Mouse (Mus musculus) neural tube, embryonic 13.5 days (tissue): Measurements from ENCODE around the gene Ncf2. TPM values are rescaled to one million over a fixed set of nuclear protein-coding genes. Genes with fewer than 3 reads are reported as not detected.
"Not testable (repeated sequence)": the region's sequence is repeated elsewhere in the genome, so short reads cannot be mapped to it uniquely, and the experiment has no call there.

Source experiments
- ATAC-seq: fragments of 200-750 bp; cut with Nextera tagmentation; 2 replicates; pipeline ENCODE4 v1.8.0; 2017; ENCODE audit warnings: low read depth, mild to moderate bottlenecking, moderate TSS enrichment, moderate library complexity
- H3K27ac ChIP-seq: fragments of 300-500 bp; sonication (generic); replicated peaks from 2 replicates; pipeline ENCODE4 v1.5.1; 2015; ENCODE audit warnings: moderate library complexity, mild to moderate bottlenecking, inconsistent platforms
- H3K27me3 ChIP-seq: fragments of 300-500 bp; sonication (generic); 2 replicates; pipeline ENCODE4 v1.6.1; 2015; ENCODE audit warnings: mild to moderate bottlenecking, inconsistent platforms
- H3K36me3 ChIP-seq: fragments of 300-500 bp; sonication (generic); 2 replicates; pipeline ENCODE4 v1.6.1; 2015; ENCODE audit warnings: mild to moderate bottlenecking, inconsistent platforms
- H3K4me1 ChIP-seq: fragments of 300-500 bp; sonication (generic); replicated peaks from 2 replicates; pipeline ENCODE4 v1.6.1; 2015; ENCODE audit warnings: inconsistent platforms
- H3K4me2 ChIP-seq: fragments of 300-500 bp; sonication (generic); 2 replicates; pipeline ENCODE4 v1.6.1; 2015; ENCODE audit warnings: inconsistent platforms, mild to moderate bottlenecking, moderate library complexity
- H3K4me3 ChIP-seq: fragments of 300-500 bp; sonication (generic); 2 replicates; pipeline ENCODE4 v1.5.1; 2015; ENCODE audit warnings: mild to moderate bottlenecking, inconsistent platforms
- H3K9ac ChIP-seq: fragments of 300-500 bp; sonication (generic); 2 replicates; pipeline ENCODE4 v1.6.1; 2015; ENCODE audit warnings: moderate library complexity, mild to moderate bottlenecking, inconsistent platforms
- H3K9me3 ChIP-seq: fragments of 300-500 bp; sonication (generic); 2 replicates; pipeline ENCODE4 v1.6.1; 2016; ENCODE audit warnings: inconsistent platforms
- WGBS: fragments of 180-500 bp; shearing (Covaris S2); methylation state at CpG from one replicate; pipeline ENCODE4 v1.1.7; 2015; 5-methylcytosine and 5-hydroxymethylcytosine counted together
- polyA plus RNA-seq: library from polyadenylated mRNA; unstranded; fragments of >200 nt; fragmentation: Nextera tagmentation; extraction: Ambion mirVana; gene quantifications from 2 replicates; pipeline ENCODE4 v1.2.1, GENCODE M21; 2015

Gene Ncf2
- polyA plus RNA-seq, 1 experiment from 2014 or later: 3.8 TPM

DNA sequence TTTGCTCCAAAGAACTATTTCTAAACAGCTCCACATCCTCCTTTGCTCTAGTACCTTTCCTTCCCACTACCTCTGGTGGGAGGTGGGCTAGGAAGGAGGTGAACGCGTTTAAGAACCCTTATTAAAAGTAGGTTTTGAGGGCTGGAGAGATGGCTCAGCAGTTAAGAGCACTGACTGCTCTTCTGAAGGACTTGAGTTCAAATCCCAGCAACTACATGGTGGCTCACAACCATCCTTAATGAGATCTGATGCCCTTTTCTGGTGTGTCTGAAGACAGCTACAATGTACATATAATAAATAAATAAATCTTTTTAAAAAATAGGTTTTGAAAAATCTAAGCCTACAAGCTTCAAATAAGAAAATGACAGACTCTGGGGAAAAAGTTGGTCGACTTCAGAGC is 14.5 kb upstream of the Ncf2 start:
- not testable (repeated sequence) for H3K27ac ChIP-seq, H3K4me3 ChIP-seq, H3K4me1 ChIP-seq, H3K27me3 ChIP-seq, H3K36me3 ChIP-seq, H3K9me3 ChIP-seq, H3K4me2 ChIP-seq, ATAC-seq, H3K9ac ChIP-seq
- WGBS: 86% methylated on average over 3 of the region's 3 CpGs

- WGBS: 86% methylated on average over 4 of the region's 4 CpGs
- Histone ChIP-seq H3K9me3 (no peaks in the 10 kb centered on the region), H3K36me3 (no peaks in the 10 kb centered on the region), H3K27ac (no peak overlapping the region), H3K9ac (no peak overlapping the region), H3K4me3 (no peak overlapping the region), H3K4me1 (0 out of 2 replicates have a peak, but pooled peaks cover 9% of the 10 kb centered on the region), H3K27me3 (no peaks in the 10 kb centered on the region), H3K4me2 (no peak overlapping the region)
- ATAC-seq: no peak
Measured at GRCm38 (mm10) chr1:152786953-152787352, 13.0 kb upstream of the Ncf2 start.

DNA sequence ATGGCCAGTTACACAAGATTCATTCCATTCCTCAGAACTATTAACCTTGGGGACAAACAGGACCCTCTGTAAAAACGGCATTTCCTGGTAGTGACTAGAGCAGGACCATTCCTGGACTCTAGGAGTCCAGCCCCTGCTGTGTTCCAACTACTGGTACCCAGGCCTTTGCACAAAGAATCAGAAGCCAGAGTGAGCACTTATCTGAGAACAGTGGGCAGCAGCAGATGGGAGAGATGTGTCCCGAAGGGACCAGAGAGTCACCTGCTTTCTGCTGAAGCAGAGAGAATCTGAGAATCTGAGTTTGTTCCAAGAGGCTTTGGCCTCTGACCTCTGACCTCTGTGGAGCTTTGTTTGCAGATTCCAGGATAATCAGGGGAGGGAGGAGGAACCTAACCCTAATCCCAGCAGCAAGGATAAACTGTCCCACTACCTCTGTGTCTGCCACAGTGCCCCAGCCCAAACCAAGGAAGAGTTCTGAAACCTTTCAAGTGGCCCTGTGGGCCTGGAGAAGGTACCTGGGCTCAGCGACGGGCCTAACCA is 11.8 kb upstream of the Ncf2 start:
- no peaks in the 10 kb centered on the region for H3K36me3 ChIP-seq
- no peaks in the 10 kb centered on the region for H3K9me3 ChIP-seq
- 44% methylated on average over 4 of the region's 4 CpGs for WGBS
- no peak overlapping the region for H3K27ac ChIP-seq
- no peak for ATAC-seq
- H3K9ac ChIP-seq: no peak overlapping the region
- H3K27me3 ChIP-seq: no peaks in the 10 kb centered on the region
- H3K4me3 ChIP-seq: no peak overlapping the region
- H3K4me2 ChIP-seq: no peak overlapping the region
- H3K4me1 ChIP-seq: peaks cover 17% of the 10 kb centered on the region

- WGBS: 10% methylated on average over 12 of the region's 12 CpGs
- H3K9me3 ChIP-seq: no peaks in the 10 kb centered on the region
- H3K4me3 ChIP-seq: no peak overlapping the region
- H3K9ac ChIP-seq: no peak overlapping the region
- no peaks in the 10 kb centered on the region for H3K27me3 ChIP-seq
- no peak overlapping the region for H3K4me2 ChIP-seq
- H3K27ac ChIP-seq: no peak overlapping the region
- ATAC-seq: peak; percentile 52; the same call in 1 of the 2 replicates
- peaks cover 21% of the 10 kb centered on the region for H3K4me1 ChIP-seq
- H3K36me3 ChIP-seq: no peaks in the 10 kb centered on the region
Measured at GRCm38 (mm10) chr1:152790254-152790653, 9.7 kb upstream of the Ncf2 start.

- H3K27me3 ChIP-seq: no peaks in the 10 kb centered on the region
- no peak overlapping the region for H3K4me3 ChIP-seq
- H3K4me1 ChIP-seq: peaks cover 21% of the 10 kb centered on the region
- no peak overlapping the region for H3K9ac ChIP-seq
- H3K36me3 ChIP-seq: no peaks in the 10 kb centered on the region
- ATAC-seq: no peak
- no peak overlapping the region for H3K4me2 ChIP-seq
- H3K27ac ChIP-seq: no peak overlapping the region
- no peaks in the 10 kb centered on the region for H3K9me3 ChIP-seq
- 9% methylated on average over 6 of the region's 6 CpGs for WGBS
Measured at GRCm38 (mm10) chr1:152790821-152791220, 9.2 kb upstream of the Ncf2 start.

- Histone ChIP-seq H3K4me1 (peaks cover 21% of the 10 kb centered on the region), H3K27ac (no peak overlapping the region), H3K4me2 (no peak overlapping the region), H3K27me3 (no peaks in the 10 kb centered on the region), H3K36me3 (no peaks in the 10 kb centered on the region), H3K9me3 (no peaks in the 10 kb centered on the region), H3K4me3 (no peak overlapping the region), H3K9ac (no peak overlapping the region)
- 9% methylated on average over 4 of the region's 4 CpGs for WGBS
- no peak for ATAC-seq
Measured at GRCm38 (mm10) chr1:152791269-152791668, 8.7 kb upstream of the Ncf2 start.

GRCm38 (mm10) chr1:152792736-152793494 is 7.1 kb upstream of the Ncf2 start:
- Histone ChIP-seq H3K27me3 (no peaks in the 10 kb centered on the region), H3K4me3 (no peak overlapping the region), H3K4me2 (peak overlapping the region; percentile 18; the same call in 1 of the 2 replicates), H3K36me3 (no peaks in the 10 kb centered on the region), H3K27ac (0 out of 2 replicates have a peak overlapping the region, but pooled peaks have one; percentile 38), H3K4me1 (peaks cover 21% of the 10 kb centered on the region), H3K9me3 (no peaks in the 10 kb centered on the region), H3K9ac (no peak overlapping the region)
- WGBS: 11% methylated on average over 12 of the region's 12 CpGs
- ATAC-seq: peak; percentile 57; the same call in 1 of the 2 replicates

GRCm38 (mm10) chr1:152793495-152794130 is 6.4 kb upstream of the Ncf2 start:
- Histone ChIP-seq H3K4me3 (no peak overlapping the region), H3K36me3 (no peaks in the 10 kb centered on the region), H3K27ac (no peak overlapping the region), H3K4me1 (peaks cover 21% of the 10 kb centered on the region), H3K4me2 (no peak overlapping the region), H3K27me3 (no peaks in the 10 kb centered on the region), H3K9ac (no peak overlapping the region), H3K9me3 (no peaks in the 10 kb centered on the region)
- no peak; the same call in 1 of the 2 replicates for ATAC-seq
- 10% methylated on average over 6 of the region's 6 CpGs for WGBS

GRCm38 (mm10) chr1:152795688-152796255 is 4.2 kb upstream of the Ncf2 start:
- Histone ChIP-seq H3K4me1 (peaks cover 28% of the 10 kb centered on the region), H3K36me3 (no peaks in the 10 kb centered on the region), H3K4me3 (no peak overlapping the region), H3K4me2 (no peak overlapping the region), H3K9ac (no peak overlapping the region), H3K9me3 (no peaks in the 10 kb centered on the region), H3K27me3 (no peaks in the 10 kb centered on the region), H3K27ac (no peak overlapping the region)
- 82% methylated on average over 8 of the region's 8 CpGs for WGBS
- ATAC-seq: no peak

GRCm38 (mm10) chr1:152796683-152797263 is 3.2 kb upstream of the Ncf2 start:
- Histone ChIP-seq H3K36me3 (no peaks in the 10 kb centered on the region), H3K4me1 (peaks cover 20% of the 10 kb centered on the region), H3K4me3 (no peak overlapping the region), H3K27ac (no peak overlapping the region), H3K4me2 (no peak overlapping the region), H3K9me3 (no peaks in the 10 kb centered on the region), H3K9ac (no peak overlapping the region), H3K27me3 (no peaks in the 10 kb centered on the region)
- no peak for ATAC-seq
- WGBS: 88% methylated on average over 8 of the region's 8 CpGs

GRCm38 (mm10) chr1:152798125-152798524 is 1.9 kb upstream of the Ncf2 start:
- no peaks in the 10 kb centered on the region for H3K36me3 ChIP-seq
- no peak overlapping the region for H3K4me3 ChIP-seq
- no peak overlapping the region for H3K27ac ChIP-seq
- peaks cover 13% of the 10 kb centered on the region for H3K4me1 ChIP-seq
- H3K4me2 ChIP-seq: no peak overlapping the region
- WGBS: 80% methylated on average over 9 of the region's 9 CpGs
- H3K27me3 ChIP-seq: no peaks in the 10 kb centered on the region
- no peak overlapping the region for H3K9ac ChIP-seq
- ATAC-seq: no peak
- H3K9me3 ChIP-seq: no peaks in the 10 kb centered on the region

GRCm38 (mm10) chr1:152800633-152801176 is 711 bp downstream of the Ncf2 start:
- Histone ChIP-seq H3K9me3 (no peaks in the 10 kb centered on the region), H3K27me3 (no peaks in the 10 kb centered on the region), H3K4me2 (no peak overlapping the region), H3K9ac (no peak overlapping the region), H3K4me1 (peaks cover 7% of the 10 kb centered on the region; the same call in 1 of the 2 replicates), H3K36me3 (no peaks in the 10 kb centered on the region), H3K27ac (no peak overlapping the region), H3K4me3 (no peak overlapping the region)
- 77% methylated on average over 13 of the region's 13 CpGs for WGBS
- ATAC-seq: no peak
